Mouse (Mus musculus): ENCODE measurements at regions not wholly inside any gene's neighbourhood (a gene's known extent, or its start where the extent isn't known, plus 50 kb on each side); places are given as distances from the start of the nearest gene placed in this dataset.
"Not testable (repeated sequence)": the region's sequence is repeated elsewhere in the genome, so short reads cannot be mapped to it uniquely, and the experiment has no call there.

DNA sequence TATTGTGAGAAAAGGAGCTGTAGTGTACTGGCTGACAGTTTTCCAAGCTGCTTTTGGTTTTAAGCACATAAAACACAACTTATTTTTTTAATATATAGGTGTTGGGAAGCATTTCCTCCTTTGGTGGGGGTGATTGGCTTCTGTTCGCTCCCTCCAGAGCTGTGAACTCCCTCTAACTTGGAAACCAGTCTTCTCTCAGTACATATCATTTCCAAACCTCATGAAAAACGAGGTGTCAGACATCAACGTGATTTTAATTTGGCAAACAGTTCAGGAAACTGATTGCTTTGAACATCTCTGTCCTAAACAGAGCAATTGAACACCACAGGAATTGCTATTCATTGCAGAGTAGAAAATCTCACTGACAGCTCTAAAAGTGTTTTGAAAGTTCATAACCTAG is 238.6 kb downstream of the Adgrg6 start:
- Histone ChIP-seq H3K27ac (ENCODE audit: low read depth, low read length) (no peak overlapping the region), H3K4me2 (ENCODE audit: low read length) (no peak overlapping the region), H3K4me3 (ENCODE audit: low read length) (no peak overlapping the region), H3K9me3 (ENCODE audit: control insufficient read depth, low read length) (no peaks in the 10 kb centered on the region), H3K27me3 (replicated peaks; ENCODE audit: control insufficient read depth, insufficient read depth, low read length) (no peaks in the 10 kb centered on the region), H3K4me1 (ENCODE audit: control insufficient read depth, insufficient read depth, low read depth, low read length) (no peaks in the 10 kb centered on the region), H3K9ac (ENCODE audit: low read depth, low read length) (no peak overlapping the region), H3K36me3 (ENCODE audit: control insufficient read depth, insufficient read depth, low read length) (no peaks in the 10 kb centered on the region)
- ATAC-seq, result no peak
- WGBS, result 55% methylated on average over 3 of the region's 3 CpGs

DNA sequence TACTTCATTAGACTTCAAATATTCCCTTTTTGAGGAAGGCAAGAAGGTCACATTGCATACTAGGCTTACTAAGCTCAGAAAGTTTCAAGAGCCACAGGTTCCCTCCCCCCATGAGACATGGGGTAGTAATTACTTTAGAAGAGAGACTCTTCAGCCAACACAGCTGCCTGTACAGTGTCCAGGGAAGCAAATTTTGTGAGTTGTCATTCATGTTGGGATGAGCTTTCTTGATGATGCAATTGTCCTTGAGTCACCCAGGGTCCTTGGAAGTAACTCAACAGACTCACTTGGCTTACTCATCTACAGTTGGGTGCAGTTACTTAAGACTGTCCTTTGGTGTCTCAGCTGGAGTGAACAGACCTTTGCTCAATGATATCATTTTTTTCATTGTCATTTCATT is 242.0 kb downstream of the Adgrg6 start:
- no peaks in the 10 kb centered on the region for H3K36me3 ChIP-seq (ENCODE audit: control insufficient read depth, insufficient read depth, low read length)
- H3K27ac ChIP-seq (ENCODE audit: low read depth, low read length), result no peak overlapping the region
- no peak for ATAC-seq
- H3K4me2 ChIP-seq (ENCODE audit: low read length), result no peak overlapping the region
- no peak overlapping the region for H3K4me3 ChIP-seq (ENCODE audit: low read length)
- H3K9me3 ChIP-seq (ENCODE audit: control insufficient read depth, low read length), result no peaks in the 10 kb centered on the region
- no peak overlapping the region for H3K9ac ChIP-seq (ENCODE audit: low read depth, low read length)
- no peaks in the 10 kb centered on the region for H3K27me3 ChIP-seq (replicated peaks; ENCODE audit: control insufficient read depth, insufficient read depth, low read length)
- H3K4me1 ChIP-seq (ENCODE audit: control insufficient read depth, insufficient read depth, low read depth, low read length), result no peaks in the 10 kb centered on the region

DNA sequence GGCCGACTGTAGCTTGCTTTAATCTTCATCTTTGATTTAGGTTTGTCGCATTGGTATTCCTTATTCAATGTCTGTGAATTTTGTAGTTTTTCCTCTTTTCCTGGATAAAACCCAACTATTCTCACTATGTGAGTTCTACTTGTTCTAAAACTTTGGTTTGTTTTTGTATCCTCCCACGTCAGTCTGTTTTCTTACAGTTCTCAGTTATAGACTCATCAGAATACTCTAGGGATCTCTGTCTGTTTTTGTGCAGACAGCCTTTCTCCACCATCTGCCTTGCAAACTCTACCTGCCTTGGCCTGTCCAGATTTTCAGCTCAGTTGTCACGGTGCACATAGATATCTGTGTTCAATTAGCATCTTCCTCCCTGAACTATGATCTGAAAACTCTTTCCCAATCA is 249.3 kb downstream of the Adgrg6 start:
- Histone ChIP-seq H3K27me3 (replicated peaks; ENCODE audit: control insufficient read depth, insufficient read depth, low read length) (no peaks in the 10 kb centered on the region), H3K4me1 (ENCODE audit: control insufficient read depth, insufficient read depth, low read depth, low read length) (no peaks in the 10 kb centered on the region), H3K4me3 (ENCODE audit: low read length) (no peak overlapping the region), H3K36me3 (ENCODE audit: control insufficient read depth, insufficient read depth, low read length) (no peaks in the 10 kb centered on the region), H3K4me2 (ENCODE audit: low read length) (no peak overlapping the region), H3K9ac (ENCODE audit: low read depth, low read length) (no peak overlapping the region), H3K9me3 (ENCODE audit: control insufficient read depth, low read length) (no peaks in the 10 kb centered on the region), H3K27ac (ENCODE audit: low read depth, low read length) (no peak overlapping the region)
- ATAC-seq, result no peak
- 83% methylated on average over 4 of the region's 4 CpGs for WGBS

DNA sequence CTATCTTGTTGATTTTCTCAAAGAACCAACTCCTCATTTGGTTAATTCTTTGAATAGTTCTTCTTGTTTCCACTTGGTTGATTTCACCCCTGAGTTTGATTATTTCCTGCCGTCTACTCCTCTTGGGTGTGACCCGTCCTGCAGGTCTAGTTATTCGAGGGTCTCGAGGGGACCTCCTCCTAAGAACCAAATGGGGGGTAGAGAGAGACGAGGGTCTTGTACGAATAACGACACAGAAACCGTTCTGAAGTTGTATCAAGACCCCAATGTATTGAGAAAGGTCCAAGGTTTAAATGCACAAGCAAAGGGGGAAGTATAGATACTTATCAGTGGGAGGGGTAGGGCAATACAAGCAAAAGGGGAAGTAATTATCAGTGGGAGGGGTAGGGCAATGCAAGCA is 252.8 kb downstream of the Adgrg6 start:
- H3K9me3 ChIP-seq (ENCODE audit: control insufficient read depth, low read length); H3K4me2 ChIP-seq (ENCODE audit: low read length); H3K4me3 ChIP-seq (ENCODE audit: low read length); H3K4me1 ChIP-seq (ENCODE audit: control insufficient read depth, insufficient read depth, low read depth, low read length); H3K27me3 ChIP-seq (replicated peaks; ENCODE audit: control insufficient read depth, insufficient read depth, low read length); H3K9ac ChIP-seq (ENCODE audit: low read depth, low read length); ATAC-seq; H3K36me3 ChIP-seq (ENCODE audit: control insufficient read depth, insufficient read depth, low read length); H3K27ac ChIP-seq (ENCODE audit: low read depth, low read length): not testable (repeated sequence)
- 88% methylated on average over 8 of the region's 8 CpGs for WGBS

DNA sequence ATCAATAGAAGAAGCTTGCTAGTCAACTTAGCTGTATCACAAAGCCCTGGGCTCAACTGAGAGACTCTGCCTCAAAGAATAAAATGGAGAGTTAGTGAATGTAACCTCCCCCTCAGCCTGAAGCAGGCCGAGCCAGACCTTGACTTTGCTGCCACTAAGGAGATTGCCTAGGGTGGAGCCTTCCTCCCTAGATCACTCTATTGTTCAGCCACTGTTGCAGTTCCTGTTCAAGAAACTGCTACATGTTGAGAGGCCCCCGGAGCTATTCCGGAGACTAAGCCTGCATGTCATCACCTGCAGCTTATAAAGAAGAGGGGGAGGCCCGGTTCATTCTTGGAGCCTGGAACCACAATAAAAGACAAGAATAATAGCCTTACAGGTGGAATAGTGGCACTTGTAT is 257.9 kb downstream of the Adgrg6 start:
- H3K4me2 ChIP-seq (ENCODE audit: low read length), result no peak overlapping the region
- H3K9ac ChIP-seq (ENCODE audit: low read depth, low read length), result no peak overlapping the region
- no peaks in the 10 kb centered on the region for H3K9me3 ChIP-seq (ENCODE audit: control insufficient read depth, low read length)
- H3K27me3 ChIP-seq (replicated peaks; ENCODE audit: control insufficient read depth, insufficient read depth, low read length), result no peaks in the 10 kb centered on the region
- no peaks in the 10 kb centered on the region for H3K36me3 ChIP-seq (ENCODE audit: control insufficient read depth, insufficient read depth, low read length)
- ATAC-seq, result no peak
- 80% methylated on average over 4 of the region's 4 CpGs for WGBS
- no peak overlapping the region for H3K27ac ChIP-seq (ENCODE audit: low read depth, low read length)
- H3K4me3 ChIP-seq (ENCODE audit: low read length), result no peak overlapping the region
- no peaks in the 10 kb centered on the region for H3K4me1 ChIP-seq (ENCODE audit: control insufficient read depth, insufficient read depth, low read depth, low read length)

DNA sequence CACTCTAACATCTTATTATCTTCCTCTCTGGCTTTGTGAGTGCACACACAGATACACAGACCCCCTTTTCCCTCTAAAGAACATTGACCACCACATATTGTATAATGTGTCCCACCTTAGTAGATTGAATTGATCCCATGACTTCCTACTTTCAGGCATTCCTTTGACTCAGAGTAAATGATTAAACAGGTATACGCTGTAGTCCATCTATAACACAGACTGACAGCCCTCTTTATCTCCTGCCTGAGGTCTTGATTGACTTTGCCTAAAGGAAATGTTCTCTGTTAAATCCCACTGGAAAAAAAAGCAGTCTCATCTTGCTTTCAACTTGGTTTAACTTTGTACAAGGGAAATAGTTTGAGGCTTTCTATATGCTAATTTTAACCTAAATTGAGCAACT is 268.8 kb downstream of the Adgrg6 start:
- ATAC-seq, result no peak
- Histone ChIP-seq H3K27ac (ENCODE audit: low read depth, low read length) (no peak overlapping the region), H3K4me3 (ENCODE audit: low read length) (no peak overlapping the region), H3K4me2 (ENCODE audit: low read length) (no peak overlapping the region), H3K27me3 (replicated peaks; ENCODE audit: control insufficient read depth, insufficient read depth, low read length) (no peaks in the 10 kb centered on the region), H3K9me3 (ENCODE audit: control insufficient read depth, low read length) (no peaks in the 10 kb centered on the region), H3K9ac (ENCODE audit: low read depth, low read length) (no peak overlapping the region), H3K36me3 (ENCODE audit: control insufficient read depth, insufficient read depth, low read length) (no peaks in the 10 kb centered on the region), H3K4me1 (ENCODE audit: control insufficient read depth, insufficient read depth, low read depth, low read length) (no peaks in the 10 kb centered on the region)
- 87% methylated on average over 1 of the region's 1 CpGs for WGBS

DNA sequence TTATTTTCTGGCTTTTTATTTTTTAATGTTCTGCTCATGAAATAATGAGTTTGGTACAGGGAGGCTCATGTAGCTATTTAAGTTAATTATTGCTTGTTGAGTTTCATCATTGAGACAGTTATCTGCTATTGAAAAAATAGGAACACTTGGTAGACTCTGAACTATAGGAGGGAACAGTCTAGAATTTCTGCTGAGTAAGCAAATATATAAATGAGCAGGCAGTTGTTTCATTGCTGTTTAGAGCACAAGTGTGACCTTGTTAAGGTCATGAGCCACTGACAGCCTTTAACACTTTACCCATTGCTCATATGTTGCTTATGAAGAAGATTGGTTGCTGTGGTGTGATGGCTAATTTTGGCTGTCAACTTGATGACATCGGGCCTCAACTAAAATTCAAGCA is 270.0 kb downstream of the Adgrg6 start:
- no peak overlapping the region for H3K4me3 ChIP-seq (ENCODE audit: low read length)
- H3K27ac ChIP-seq (ENCODE audit: low read depth, low read length), result no peak overlapping the region
- H3K4me1 ChIP-seq (ENCODE audit: control insufficient read depth, insufficient read depth, low read depth, low read length), result no peaks in the 10 kb centered on the region
- H3K9ac ChIP-seq (ENCODE audit: low read depth, low read length), result no peak overlapping the region
- no peak for ATAC-seq
- no peaks in the 10 kb centered on the region for H3K9me3 ChIP-seq (ENCODE audit: control insufficient read depth, low read length)
- H3K4me2 ChIP-seq (ENCODE audit: low read length), result no peak overlapping the region
- H3K27me3 ChIP-seq (replicated peaks; ENCODE audit: control insufficient read depth, insufficient read depth, low read length), result no peaks in the 10 kb centered on the region
- no peaks in the 10 kb centered on the region for H3K36me3 ChIP-seq (ENCODE audit: control insufficient read depth, insufficient read depth, low read length)
- 97% methylated on average over 1 of the region's 1 CpGs for WGBS

DNA sequence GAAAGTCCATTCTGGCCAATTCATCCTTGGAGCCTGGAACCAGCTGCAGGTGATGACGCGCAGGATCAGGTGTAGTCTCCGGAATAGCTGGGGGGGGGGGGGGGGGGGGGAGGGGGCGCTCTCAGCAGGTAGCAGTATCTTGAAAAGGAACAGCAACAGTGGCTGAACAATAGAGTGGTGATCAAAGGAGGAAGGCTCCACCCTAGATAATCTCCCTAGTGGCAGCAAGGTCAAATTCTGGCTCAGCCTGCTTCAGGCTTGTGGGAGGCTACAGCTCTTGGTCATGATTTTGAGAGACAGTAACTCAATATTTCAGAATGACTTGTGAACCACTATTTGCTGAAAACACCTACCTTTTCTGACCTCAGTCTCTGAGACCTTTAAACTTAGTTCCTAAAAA is 275.5 kb downstream of the Adgrg6 start:
- no peak overlapping the region for H3K4me3 ChIP-seq (ENCODE audit: low read length)
- H3K4me2 ChIP-seq (ENCODE audit: low read length), result no peak overlapping the region
- H3K36me3 ChIP-seq (ENCODE audit: control insufficient read depth, insufficient read depth, low read length), result no peaks in the 10 kb centered on the region
- no peak overlapping the region for H3K9ac ChIP-seq (ENCODE audit: low read depth, low read length)
- no peak overlapping the region for H3K27ac ChIP-seq (ENCODE audit: low read depth, low read length)
- 33% methylated on average over 3 of the region's 4 CpGs for WGBS
- H3K9me3 ChIP-seq (ENCODE audit: control insufficient read depth, low read length), result no peaks in the 10 kb centered on the region
- H3K27me3 ChIP-seq (replicated peaks; ENCODE audit: control insufficient read depth, insufficient read depth, low read length), result no peaks in the 10 kb centered on the region
- H3K4me1 ChIP-seq (ENCODE audit: control insufficient read depth, insufficient read depth, low read depth, low read length), result no peaks in the 10 kb centered on the region
- ATAC-seq, result no peak

DNA sequence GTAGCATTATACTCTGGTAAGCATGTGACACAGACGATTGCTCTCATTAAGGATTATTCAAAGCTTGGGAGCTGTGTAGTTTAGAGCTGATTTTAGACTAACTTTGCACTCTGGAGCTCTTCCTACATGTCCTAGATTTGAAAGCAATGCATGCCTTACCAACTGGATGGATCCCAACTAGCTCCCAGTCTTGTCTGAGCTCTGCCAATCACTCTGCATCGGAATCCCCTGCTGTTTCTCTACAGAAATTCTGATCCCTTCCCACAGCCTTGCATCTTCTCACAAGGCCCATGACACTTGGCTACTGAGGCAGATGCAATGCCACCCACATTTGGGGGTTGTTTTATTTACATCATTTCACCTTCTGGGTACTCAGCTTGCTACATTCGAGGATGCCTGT is 277.8 kb downstream of the Adgrg6 start:
- ATAC-seq, result no peak
- Histone ChIP-seq H3K27me3 (replicated peaks; ENCODE audit: control insufficient read depth, insufficient read depth, low read length) (no peaks in the 10 kb centered on the region), H3K27ac (ENCODE audit: low read depth, low read length) (no peak overlapping the region), H3K9me3 (ENCODE audit: control insufficient read depth, low read length) (no peaks in the 10 kb centered on the region), H3K4me3 (ENCODE audit: low read length) (no peak overlapping the region), H3K4me2 (ENCODE audit: low read length) (no peak overlapping the region), H3K36me3 (ENCODE audit: control insufficient read depth, insufficient read depth, low read length) (no peaks in the 10 kb centered on the region), H3K9ac (ENCODE audit: low read depth, low read length) (no peak overlapping the region), H3K4me1 (ENCODE audit: control insufficient read depth, insufficient read depth, low read depth, low read length) (no peaks in the 10 kb centered on the region)
- 81% methylated on average over 3 of the region's 3 CpGs for WGBS

DNA sequence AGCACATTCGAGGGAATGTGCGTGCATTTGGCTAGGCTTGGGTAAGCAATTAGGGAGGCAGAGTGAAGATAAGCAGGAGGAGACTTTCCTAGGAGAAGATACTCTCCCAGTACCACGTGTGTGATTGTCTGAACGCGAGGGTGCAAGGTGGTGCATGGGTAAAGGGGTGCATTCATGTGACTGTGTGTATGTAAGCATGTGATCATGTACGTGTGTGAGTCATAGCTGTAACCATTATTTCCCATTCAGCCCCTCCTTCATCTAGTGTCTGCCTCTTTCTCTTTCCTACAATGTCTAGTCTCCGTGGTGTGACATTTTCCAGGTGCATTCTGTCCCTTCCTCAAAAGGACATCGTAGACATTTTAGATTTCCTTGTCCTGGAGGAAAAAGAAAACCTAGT is 273.8 kb downstream of the Hivep2 start:
- H3K36me3 ChIP-seq (ENCODE audit: control insufficient read depth, insufficient read depth, low read length), result no peaks in the 10 kb centered on the region
- no peaks in the 10 kb centered on the region for H3K9me3 ChIP-seq (ENCODE audit: control insufficient read depth, low read length)
- no peak overlapping the region for H3K4me2 ChIP-seq (ENCODE audit: low read length)
- 95% methylated on average over 8 of the region's 8 CpGs for WGBS
- ATAC-seq, result no peak
- no peak overlapping the region for H3K4me3 ChIP-seq (ENCODE audit: low read length)
- no peaks in the 10 kb centered on the region for H3K27me3 ChIP-seq (replicated peaks; ENCODE audit: control insufficient read depth, insufficient read depth, low read length)
- no peak overlapping the region for H3K9ac ChIP-seq (ENCODE audit: low read depth, low read length)
- H3K27ac ChIP-seq (ENCODE audit: low read depth, low read length), result no peak overlapping the region
- no peaks in the 10 kb centered on the region for H3K4me1 ChIP-seq (ENCODE audit: control insufficient read depth, insufficient read depth, low read depth, low read length)
